Mouse (Mus musculus): ENCODE results near the gene Uchl1.

GRCm38 (mm10) chr5:66675189-66675890 lies 551 bp upstream of the Uchl1 start:
- no peak for TF ChIP-seq CTCF (IDR thresholded peaks at IDR 0.05; ENCODE audit: extremely low read depth, insufficient read depth, low read length)
- peak; percentile 18; the same call in 1 of the 2 replicates for TF ChIP-seq POLR2A (IDR thresholded peaks at IDR 0.05; ENCODE audit: extremely low read depth, insufficient read depth, low read length)

Data from cortical plate, adult 2 months (tissue).